Mouse (Mus musculus) testis, adult 2 months (tissue): Measurements from ENCODE around the gene Wdr34.

ENCODE experiments used
- CTCF ChIP-seq: fragments of 200-500 bp; IDR thresholded peaks from 2 replicates; pipeline ENCODE4 v1.5.1; 2012; ENCODE audit warnings: low read depth, mild to moderate bottlenecking, inconsistent platforms, low read length, moderate library complexity; ENCODE audit not compliant: control insufficient read depth, insufficient read depth, insufficient replicate concordance
- POLR2A ChIP-seq: fragments of 200-500 bp; IDR thresholded peaks from 2 replicates; pipeline ENCODE4 v1.6.1; 2012; ENCODE audit warnings: low read depth, mild to moderate bottlenecking, inconsistent platforms, low read length, moderate library complexity; ENCODE audit not compliant: control insufficient read depth

DNA sequence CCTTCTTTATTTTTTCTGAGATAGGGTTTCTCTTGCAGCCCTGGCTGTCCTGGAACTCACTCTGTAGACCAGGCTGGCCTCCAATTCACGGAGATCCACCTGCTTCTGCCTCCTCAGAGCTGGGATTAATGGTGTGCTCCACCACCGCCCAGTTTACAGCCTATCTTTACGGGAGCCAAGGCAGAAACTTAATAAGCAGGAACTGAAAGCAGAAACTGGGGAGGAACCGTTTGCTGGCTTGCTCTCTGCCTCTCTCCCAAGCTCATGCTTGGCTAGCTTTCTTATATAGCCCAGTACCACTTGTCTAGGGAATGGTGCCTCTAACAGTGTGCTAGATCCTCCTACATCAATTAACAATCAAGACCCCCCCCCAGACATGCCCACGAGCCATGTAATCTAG is 35.4 kb upstream of the Wdr34 start:
- TF ChIP-seq POLR2A (no peak), CTCF (no peak)
